Mouse (Mus musculus) frontal cortex, adult (tissue): ENCODE measurements around the gene Rab35.

Experiments
- ATAC-seq: cut with Nextera tagmentation; 2 replicates; pipeline ENCODE4 v1.9.2; 2017; ENCODE audit warnings: mild to moderate bottlenecking, moderate library complexity, mixed read lengths; ENCODE audit not compliant: low TSS enrichment

Gene Rab35

DNA sequence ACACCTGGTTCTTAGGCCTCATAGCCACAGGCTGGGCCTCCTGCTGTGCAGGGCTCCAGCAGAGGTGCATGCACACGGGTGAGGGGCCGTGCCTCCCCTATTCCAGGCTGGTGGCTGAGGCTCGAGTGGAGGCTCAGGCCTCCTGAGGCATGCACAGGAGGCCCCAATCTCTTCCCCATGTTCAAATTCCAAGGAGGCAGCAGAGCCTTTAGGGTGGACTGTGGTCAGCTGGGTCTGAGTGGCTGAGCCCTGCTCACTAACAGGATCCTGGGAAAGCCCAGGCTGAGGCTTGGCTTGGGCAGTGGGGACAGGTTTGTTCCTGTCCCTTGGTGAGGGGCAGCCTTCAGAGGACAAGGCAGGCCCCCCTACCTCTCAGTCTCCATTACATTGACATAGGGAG lies 17.2 kb downstream of the Rab35 start:
- ATAC-seq: no peak

DNA sequence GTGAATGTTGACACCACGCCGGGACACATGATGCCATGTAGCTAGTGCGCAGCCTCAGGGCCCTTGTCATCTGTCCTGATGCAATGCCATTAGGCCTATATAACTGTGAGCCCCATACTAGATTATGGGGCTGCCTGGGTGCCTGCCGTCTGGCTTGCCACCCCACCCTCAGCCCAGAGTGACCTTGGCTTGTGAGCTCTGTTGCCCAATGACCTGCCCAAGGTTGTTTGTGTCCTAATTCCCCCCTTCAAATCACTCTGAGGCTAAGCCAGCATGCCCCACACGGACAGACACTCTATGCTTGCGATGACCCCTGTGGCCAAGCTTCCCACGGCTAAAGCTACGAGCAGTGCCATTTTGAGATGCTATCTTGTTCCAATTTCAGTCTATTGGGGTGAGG lies 18.0 kb downstream of the Rab35 start:
- ATAC-seq: no peak

DNA sequence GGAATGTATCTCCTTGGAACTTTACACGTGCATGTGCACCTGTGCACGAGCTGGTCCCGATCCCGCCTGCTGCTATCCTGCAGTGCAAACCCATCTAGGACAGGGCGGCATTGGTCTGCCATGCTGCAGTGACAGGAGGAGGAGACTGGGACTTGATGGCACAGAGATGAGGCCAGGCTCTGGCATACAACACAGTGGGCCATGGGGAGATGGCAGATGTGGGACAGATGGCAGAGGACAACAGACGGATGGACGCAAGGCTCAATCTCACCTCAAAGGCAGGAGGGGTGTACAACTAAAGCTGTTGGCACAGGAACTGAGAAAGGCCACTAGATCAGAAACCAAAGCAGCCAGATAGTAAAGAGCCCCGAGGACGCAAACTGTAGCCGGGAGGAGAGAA lies 19.2 kb downstream of the Rab35 start:
- no peak for ATAC-seq

DNA sequence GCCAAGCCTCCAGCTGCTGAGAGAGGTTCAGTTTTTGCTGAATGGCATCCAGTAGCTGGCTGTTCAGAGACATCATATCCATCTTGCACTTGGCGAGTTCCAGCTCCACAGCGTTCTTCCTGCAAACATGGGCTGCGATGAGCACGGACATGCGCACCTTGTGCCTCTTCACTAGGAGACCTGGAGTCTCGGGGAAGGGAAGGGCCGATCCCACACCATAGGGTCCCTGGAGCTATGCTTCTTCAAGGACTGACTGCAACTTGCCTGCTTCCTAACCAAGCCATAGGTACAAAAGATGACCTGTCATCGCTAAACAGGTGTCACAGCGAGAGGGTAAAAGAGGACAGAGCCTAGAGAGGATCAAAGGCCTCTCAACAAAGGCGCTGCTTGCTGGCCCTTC lies 20.1 kb downstream of the Rab35 start:
- no peak for ATAC-seq

DNA sequence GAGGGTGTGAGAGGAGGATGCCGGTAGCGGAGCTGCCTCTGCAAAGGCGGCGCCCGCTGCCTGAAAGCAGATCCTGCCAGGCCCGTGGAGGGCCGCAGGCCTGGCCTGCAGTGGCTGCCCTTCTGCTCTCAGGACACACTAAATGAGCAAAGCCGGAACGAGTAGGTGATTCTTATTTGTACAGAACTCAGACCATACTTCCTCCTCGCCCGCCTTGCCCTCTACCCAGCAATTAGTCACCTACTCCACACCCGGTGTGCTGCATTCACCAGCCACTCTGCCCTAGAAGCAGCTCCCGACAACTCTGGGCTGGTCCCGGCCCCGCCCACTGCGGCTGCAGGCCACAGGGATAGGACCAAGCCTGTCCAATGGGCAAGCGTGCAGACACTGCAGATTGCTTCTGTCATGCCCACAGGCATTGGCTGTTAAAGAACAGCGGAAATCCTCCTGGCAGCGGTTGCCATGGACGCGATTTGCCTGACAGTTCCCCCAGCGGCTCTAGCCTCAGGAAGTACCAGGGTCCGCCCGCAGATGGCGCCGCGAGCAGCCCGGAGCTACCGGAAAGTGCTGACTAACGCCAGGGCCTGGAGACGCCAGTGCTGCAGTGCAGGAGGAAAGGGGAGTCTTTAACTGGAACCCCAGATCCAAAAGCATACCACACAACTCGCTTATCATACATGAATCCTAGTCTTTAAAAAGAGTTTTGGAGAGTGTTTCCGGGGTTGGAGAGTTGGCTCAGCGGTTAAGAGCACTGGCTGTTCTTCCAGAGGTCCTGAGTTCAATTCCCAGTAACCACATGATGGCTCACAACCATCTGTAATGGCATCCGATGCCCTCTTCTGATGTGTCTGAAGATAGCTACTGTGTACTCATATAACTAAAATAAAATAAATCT lies 21.2 kb downstream of the Rab35 start:
- peak; percentile 93 for ATAC-seq

DNA sequence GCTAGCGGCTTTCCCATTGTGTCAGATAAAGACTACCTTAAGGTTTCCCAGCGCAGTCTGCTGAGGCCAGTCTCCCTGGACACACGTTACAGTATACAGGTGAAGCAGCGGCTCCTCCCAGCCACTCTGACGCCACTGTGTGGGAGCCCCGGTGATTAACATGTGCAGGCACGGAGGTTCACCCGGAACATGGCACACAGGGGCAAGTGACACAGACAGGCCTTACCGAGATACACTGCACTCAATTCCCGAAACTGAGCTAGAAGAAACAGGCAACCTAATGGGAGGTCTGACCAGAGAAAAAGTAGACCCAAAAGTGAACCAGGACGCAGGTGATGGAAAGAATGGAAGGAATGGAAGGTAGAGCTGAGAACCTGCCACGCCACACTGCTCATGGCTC lies 22.1 kb downstream of the Rab35 start:
- no peak for ATAC-seq

DNA sequence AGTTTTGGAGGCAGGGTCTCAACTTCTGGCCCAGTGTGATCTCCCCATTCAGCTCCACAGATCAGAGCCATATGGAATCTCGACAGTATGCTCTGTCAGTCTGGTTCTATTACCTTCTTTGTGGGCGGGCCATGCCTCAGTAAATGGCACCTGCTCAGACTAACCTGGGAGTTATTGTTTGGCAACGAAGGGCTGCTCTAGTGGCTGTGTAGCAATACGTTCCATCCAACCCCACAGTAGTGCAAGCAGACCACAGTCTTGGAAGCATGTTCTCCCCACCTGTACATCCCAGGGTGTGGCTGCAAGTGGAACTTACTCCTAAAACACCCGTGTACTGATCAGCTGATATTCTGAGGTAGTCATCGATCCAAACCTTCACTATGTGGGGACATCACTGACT lies 25.0 kb downstream of the Rab35 start:
- no peak for ATAC-seq

DNA sequence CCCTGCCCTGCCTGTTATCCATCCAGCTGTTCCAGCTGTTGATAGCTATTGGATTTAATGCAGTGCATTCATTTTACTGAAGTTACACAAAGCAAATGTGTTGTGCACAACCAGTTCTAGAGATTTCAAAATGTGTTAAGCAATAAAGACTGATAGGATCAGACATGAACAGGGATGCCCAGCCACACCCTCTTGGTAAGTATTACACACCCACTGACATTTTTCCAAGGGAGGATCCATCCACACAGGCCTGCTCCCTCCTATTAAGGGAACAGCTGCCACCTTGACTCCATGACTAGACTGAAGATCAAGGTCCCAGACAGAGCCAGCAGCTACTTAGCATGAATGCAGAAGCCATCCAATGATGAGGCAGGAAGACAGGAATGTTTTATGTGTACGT lies 25.5 kb downstream of the Rab35 start:
- ATAC-seq: no peak

DNA sequence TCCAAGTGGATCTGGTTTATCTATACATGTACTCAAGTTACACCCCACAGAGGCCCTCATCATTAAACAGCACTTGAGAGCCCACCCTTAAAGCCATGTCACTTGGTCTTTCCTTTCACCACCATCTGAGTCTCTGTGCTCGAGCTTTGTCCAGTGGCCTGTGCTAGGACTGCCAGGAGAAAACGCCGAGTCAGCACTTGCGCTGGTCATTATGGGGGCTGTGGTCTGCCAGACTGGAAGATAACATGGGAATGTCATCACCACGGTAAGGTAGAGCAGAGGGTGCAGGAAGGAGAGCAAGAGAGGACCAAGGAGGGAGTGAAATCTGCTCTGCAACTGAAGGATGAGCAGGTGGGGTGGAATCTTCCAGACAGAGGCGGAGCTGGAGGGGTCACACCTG lies 26.6 kb downstream of the Rab35 start:
- ATAC-seq: no peak

DNA sequence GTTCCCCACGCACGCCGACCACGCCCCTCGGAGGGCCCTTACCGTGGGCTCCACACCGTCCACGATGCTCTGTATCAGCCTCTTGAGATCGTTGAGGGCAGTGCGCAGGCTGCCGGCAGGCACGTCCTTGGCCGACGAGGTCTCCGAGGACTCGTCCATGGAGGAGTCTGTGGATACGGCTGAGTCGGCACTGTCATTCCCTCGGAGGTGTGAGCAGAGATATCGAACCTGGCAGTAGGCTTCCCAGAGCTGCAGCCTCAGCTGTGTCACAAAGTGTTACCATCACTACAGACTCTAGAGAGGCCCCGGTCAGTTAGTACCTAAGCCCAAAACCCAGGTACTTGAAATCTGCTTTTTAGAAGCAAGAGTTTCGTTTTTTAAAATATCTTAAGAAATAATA lies 30.9 kb downstream of the Rab35 start:
- ATAC-seq: no peak

DNA sequence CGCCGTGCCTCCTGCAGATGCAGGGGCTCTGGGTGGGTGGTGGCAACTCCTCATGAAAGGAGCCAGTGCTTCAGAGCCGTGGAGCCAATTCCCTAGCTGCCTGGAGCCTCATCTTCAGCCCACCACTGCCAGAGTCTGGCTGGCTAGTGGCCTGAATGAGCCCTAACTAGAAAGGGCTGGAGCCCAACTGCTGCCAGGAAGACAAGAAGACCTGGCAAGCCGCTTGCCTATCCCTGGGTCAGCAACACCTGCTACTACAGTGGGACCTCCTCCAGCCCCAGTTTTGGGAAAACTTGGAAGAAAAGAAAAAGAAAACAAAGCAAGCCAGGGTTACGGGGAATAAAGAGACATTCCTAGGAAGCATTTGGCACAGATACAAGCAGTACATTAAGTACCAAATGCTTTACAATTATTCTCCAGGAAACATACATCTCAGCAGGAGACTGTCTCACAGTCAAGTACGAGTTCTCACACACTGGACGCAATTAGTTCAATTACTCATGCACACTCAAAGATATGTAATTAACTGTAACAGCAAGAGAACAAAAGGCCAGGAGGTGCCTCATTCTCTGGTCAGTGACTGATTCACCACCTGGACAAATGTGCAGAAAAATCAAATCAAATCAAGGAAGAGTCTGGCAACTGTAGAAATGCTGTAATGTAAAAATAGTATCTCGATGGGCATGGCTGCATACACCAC lies 34.8 kb downstream of the Rab35 start:
- peak; percentile 68; the same call in 1 of the 2 replicates for ATAC-seq

DNA sequence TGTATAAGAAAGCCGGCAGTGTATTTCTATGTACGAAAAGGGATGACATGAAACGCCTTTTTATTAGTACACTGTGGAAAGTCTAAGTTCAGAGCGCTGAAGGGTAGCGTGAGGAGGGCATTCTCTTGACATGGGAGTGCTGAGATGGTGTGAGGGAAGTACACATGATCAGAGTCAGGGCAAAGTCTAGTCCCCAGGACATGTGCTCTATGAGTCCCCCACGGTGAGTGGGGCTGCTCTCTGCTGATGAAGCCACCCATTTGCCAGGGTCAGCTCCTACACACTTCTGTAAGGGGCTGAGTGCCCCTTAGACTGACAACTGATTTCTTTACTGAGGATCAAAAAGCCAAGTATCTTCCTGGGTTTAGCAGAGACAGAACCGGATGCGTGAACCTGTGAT lies 35.5 kb downstream of the Rab35 start:
- no peak for ATAC-seq

DNA sequence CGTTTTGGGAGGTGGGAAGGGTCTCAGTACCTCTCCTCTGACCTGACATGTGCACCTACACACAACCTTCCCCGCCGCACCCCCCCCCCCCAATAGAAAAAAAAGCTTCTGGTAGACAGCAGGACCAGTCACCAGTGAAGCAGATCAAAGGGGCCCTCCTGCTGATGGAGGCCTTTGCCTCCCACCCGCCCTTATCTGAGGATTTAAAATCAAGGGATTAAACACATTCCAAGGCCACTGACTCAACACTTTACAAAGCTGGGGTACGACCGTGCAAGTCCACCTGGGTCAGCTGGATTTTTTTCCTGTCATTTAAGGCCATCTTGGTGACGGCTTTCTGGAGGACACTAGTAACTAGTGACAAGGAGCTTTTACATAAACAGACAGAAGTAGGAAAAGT lies 36.2 kb downstream of the Rab35 start:
- no peak for ATAC-seq

DNA sequence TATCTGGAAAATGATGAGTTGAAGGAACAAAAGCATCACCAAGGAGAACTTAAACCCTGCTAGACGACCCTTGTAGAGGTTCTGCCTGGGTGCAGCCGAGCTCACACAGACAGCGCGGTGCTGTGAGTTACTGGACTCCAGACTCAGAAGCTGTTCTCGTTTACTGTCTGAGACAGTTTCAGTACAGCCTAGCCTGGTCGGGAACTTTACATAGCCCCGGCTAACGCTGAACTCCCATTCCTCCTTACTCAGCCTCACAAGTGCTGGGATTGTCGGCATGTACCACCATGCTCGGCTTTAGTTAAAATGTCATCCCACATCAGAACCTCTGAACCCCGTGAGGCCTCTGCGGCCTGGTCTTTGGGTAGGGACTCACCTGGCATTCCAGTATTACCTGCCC lies 37.3 kb downstream of the Rab35 start:
- no peak for ATAC-seq

DNA sequence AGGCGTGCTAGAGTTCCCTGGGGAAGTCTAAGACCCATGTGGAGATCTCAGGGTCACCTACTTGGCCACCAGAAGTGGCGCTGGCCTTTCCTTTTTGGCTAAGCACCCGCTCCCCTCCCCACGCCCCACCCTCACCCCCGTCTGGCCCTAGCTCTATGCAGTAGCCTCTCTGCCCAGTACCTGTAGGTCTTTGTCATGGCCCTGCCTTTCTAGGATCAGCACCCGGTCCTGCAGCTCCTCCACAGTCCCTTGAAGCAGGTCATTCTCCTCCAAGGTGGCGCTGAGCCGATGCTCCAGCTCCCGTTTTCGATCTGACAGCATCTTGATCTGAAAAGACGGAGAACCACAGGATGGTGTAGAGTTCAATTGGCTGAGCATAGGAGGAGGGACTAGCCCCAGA lies 38.3 kb downstream of the Rab35 start:
- no peak for ATAC-seq

DNA sequence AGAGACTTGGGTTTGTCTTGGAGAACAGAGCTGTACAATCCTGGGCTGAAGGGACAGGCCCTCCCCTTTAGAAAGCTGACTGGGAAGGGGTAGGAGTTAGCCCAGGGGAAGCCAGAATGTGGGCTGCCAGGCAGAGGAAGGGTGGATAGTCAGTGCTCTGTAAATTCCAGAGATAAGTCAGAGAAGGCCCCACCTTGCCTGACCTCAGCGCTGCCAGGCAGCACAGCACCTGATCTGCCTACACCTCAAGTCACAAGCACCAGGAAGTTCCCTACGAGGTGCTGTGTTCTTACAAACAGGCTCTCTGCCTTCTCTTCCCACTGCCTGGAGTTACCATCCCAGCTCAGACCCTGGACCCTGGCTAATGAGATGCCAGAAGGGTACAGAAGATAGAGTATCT lies 38.7 kb downstream of the Rab35 start:
- no peak for ATAC-seq

DNA sequence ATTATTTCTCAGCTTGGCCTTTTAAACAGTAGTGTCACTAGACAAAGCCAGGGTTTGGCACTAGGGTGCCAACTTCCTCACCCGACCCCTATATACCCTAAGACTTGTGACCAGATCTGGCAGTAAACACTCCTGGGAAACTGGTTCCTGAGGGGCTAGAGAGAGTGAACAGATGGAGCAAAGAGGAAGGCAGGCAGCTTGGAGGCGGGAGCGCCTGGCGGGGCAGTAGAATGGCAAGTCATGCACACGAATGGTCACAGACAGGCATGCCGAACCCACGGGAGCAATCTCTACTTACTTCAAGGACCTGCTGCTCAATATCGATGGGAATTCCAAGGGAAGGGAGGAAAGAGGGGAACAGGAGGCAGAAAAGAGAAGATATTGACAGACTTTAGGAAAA lies 40.1 kb downstream of the Rab35 start:
- no peak for ATAC-seq

DNA sequence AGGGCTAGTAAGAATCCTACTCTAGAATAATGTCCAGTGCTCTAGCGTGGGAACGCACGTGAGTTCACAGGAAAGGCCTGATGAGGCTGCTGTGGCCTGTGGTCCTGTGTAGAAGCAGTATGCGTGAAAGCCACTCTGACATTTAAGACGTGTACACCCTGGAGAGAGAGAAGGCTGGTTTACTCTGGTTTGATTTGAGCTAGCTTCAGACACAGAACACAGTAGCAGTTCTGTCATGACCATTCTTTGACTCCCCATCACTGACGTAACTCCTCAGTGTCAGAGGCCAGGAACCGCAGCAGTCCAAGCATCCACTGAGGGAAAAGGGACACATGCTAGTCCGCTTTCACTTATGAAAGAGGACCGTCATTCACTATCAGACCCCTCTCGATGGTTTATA lies 53.4 kb downstream of the Rab35 start:
- no peak for ATAC-seq

DNA sequence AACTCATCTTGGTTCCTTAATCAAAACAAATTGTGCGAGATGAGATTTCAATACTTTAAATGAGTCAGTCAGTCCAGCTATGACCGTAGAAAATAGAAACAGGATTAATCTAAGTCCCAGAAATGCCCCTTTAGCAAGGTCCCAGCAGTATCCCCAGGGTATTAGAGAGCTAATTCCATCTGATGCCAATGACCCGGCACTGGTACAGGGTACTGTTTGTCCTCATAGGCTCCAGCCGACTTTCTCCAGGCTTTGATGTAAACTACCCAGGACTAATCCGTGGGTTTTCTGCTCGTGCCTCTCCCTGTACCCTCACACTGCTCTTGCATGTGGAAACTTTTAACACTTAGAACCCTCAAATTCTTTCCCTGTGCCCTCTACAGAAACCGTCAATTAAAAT lies 55.0 kb downstream of the Rab35 start:
- ATAC-seq: no peak

DNA sequence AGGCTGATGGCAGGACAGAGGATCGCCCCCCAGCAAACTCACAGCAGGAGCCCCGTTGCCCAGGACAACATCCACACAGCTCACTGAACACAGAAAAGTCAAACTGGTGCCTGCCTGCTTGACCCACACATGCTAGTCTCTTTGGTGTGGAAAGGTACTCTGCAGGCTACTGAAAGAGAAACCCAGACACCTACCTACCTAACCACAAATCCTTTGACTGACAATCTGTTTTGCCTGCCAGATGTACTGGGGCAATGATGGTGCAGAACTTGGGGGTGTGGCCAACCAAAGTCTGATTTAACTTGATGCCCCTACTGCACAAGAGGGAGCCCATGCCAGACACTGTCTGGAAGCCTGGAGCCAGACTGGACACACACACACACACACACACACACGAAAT lies 61.6 kb downstream of the Rab35 start:
- no peak for ATAC-seq

DNA sequence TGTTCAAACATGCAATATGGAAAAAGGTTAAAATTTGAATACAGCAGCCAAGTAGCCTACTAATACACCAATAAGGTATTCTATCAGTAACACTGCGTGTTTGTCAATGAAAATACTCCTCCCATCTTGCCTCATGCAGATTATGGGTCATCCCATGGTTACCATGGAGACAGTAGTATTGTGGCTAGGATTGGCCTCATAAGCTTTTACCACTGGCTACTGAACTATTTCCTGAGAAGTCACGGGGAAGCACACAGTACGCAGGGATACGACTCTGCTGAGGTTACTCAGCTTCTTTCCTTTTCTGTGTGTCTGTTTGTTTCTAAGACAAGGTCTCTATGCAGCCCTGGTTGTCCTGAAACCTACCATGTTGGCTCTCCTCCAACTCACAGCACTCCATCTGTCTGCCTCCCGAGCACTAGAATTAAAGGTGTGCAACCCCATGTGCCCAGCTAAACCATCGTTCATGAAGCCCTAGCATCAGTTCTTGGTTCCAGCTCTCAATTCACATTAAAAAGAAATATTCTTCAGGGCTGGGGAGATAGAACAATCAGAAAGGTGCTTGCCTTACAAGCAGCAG lies 63.6 kb downstream of the Rab35 start:
- ATAC-seq: 0 out of 2 replicates have a peak, but pooled peaks have one; percentile 27

DNA sequence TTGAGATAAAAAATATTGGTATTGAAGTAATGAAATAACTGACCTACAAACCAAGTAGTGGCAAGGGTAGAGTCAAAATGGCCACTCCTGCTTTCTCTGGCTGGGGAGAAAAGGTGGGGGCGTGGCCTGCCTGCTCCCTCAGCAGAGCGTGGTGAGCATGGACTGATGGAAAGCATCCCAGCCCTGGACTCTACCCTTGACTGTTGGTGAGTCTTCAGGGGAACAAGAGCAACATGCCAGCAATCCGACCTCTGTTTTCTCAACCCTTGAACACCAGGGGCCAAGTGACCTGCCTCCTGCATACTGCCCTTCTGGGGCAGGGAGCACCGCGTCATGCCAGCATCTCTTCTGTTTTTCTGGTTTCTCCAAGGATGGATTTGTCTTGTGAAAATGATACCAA lies 65.1 kb downstream of the Rab35 start:
- no peak for ATAC-seq
